Mouse (Mus musculus) thymus, postnatal 36 days (tissue): Measurements from ENCODE around the gene Ctla4.

Source experiments
- DNase-seq, 2 experiments: peaks; one replicate each; pipeline ENCODE4 v3.0.0; 2022; ENCODE audit warnings: mixed read lengths in 2 of 2

The Ctla4 gene

GRCm38 (mm10) chr1:60866043-60866442, 20.8 kb upstream of the Ctla4 start:
- no peak for DNase-seq

- DNase-seq = peak; percentile 58 to 63
These were observed 18.2 kb upstream of the Ctla4 start for GRCm38 (mm10) chr1:60868333-60869277.

GRCm38 (mm10) chr1:60875267-60875666, 11.5 kb upstream of the Ctla4 start:
- no peak for DNase-seq

- peak in 1 of 2 experiments; percentile 49 for DNase-seq
These were observed 6.5 kb upstream of the Ctla4 start for GRCm38 (mm10) chr1:60880116-60880867.

- no peak for DNase-seq
These were observed 4.0 kb upstream of the Ctla4 start for GRCm38 (mm10) chr1:60882792-60883191.

- DNase-seq = no peak
These were observed 3.5 kb upstream of the Ctla4 start for GRCm38 (mm10) chr1:60883279-60883678.

GRCm38 (mm10) chr1:60884611-60885010, 2.2 kb upstream of the Ctla4 start:
- DNase-seq = no peak

GRCm38 (mm10) chr1:60898127-60898932, 11.5 kb downstream of the Ctla4 start:
- DNase-seq = no peak

GRCm38 (mm10) chr1:60898933-60899210, 12.1 kb downstream of the Ctla4 start:
- no peak for DNase-seq

GRCm38 (mm10) chr1:60899244-60899643, 12.4 kb downstream of the Ctla4 start:
- no peak for DNase-seq

GRCm38 (mm10) chr1:60902547-60902946, 15.7 kb downstream of the Ctla4 start:
- DNase-seq = no peak

GRCm38 (mm10) chr1:60903126-60903525, 16.3 kb downstream of the Ctla4 start:
- no peak for DNase-seq

- DNase-seq = no peak
These were observed 17.7 kb downstream of the Ctla4 start for GRCm38 (mm10) chr1:60904456-60904978.

- peak; percentile 34 to 48 for DNase-seq
These were observed 20.7 kb downstream of the Ctla4 start for GRCm38 (mm10) chr1:60907466-60907865.

- DNase-seq = peak; percentile 27 to 34
These were observed 22.0 kb downstream of the Ctla4 start for GRCm38 (mm10) chr1:60908751-60909161.

GRCm38 (mm10) chr1:60909746-60910145, 22.9 kb downstream of the Ctla4 start:
- no peak for DNase-seq

GRCm38 (mm10) chr1:60910796-60911195, 24.0 kb downstream of the Ctla4 start:
- DNase-seq = peak in 1 of 2 experiments; percentile 59

GRCm38 (mm10) chr1:60911631-60912030, 24.8 kb downstream of the Ctla4 start:
- DNase-seq = peak in 1 of 2 experiments; percentile 33

- DNase-seq = no peak
These were observed 26.5 kb downstream of the Ctla4 start for GRCm38 (mm10) chr1:60913305-60913704.

- peak; percentile 45 to 54 for DNase-seq
These were observed 29.5 kb downstream of the Ctla4 start for GRCm38 (mm10) chr1:60916281-60916781.

GRCm38 (mm10) chr1:60920493-60921355, 33.9 kb downstream of the Ctla4 start:
- no peak for DNase-seq

- no peak for DNase-seq
These were observed 42.2 kb downstream of the Ctla4 start for GRCm38 (mm10) chr1:60929036-60929435.
